Mouse (Mus musculus): ENCODE measurements at regions not wholly inside any gene's neighbourhood (a gene's known extent, or its start where the extent isn't known, plus 50 kb on each side); places are given as distances from the start of the nearest gene placed in this dataset.

GRCm38 (mm10) chr10:19195676-19196075 is 160.7 kb upstream of the Olig3 start:
- Histone ChIP-seq H3K4me1 (ENCODE audit: control insufficient read depth, insufficient read depth, low read length) (no peaks in the 10 kb centered on the region), H3K4me2 (ENCODE audit: low read depth) (no peak overlapping the region), H3K27me3 (ENCODE audit: control insufficient read depth, insufficient read depth, low read length) (no peaks in the 10 kb centered on the region), H3K9me3 (ENCODE audit: control insufficient read depth, low read length) (no peaks in the 10 kb centered on the region), H3K9ac (ENCODE audit: low read length) (no peak overlapping the region), H3K4me3 (ENCODE audit: low read depth, low read length) (no peak overlapping the region), H3K36me3 (ENCODE audit: control insufficient read depth, insufficient read depth, low read length) (no peaks in the 10 kb centered on the region), H3K27ac (ENCODE audit: low read depth, low read length) (no peak overlapping the region)
- DNase-seq (ENCODE audit: low spot score) (no peak), ATAC-seq (ENCODE audit: insufficient read depth, low FRiP score, low TSS enrichment) (no peak)
- WGBS: 76% methylated on average over 7 of the region's 7 CpGs

- 98% methylated on average over 3 of the region's 3 CpGs for WGBS
- Histone ChIP-seq H3K4me2 (ENCODE audit: low read depth) (no peak overlapping the region), H3K27ac (ENCODE audit: low read depth, low read length) (no peak overlapping the region), H3K9me3 (ENCODE audit: control insufficient read depth, low read length) (no peaks in the 10 kb centered on the region), H3K4me3 (ENCODE audit: low read depth, low read length) (no peak overlapping the region), H3K9ac (ENCODE audit: low read length) (no peak overlapping the region), H3K27me3 (ENCODE audit: control insufficient read depth, insufficient read depth, low read length) (no peaks in the 10 kb centered on the region), H3K36me3 (ENCODE audit: control insufficient read depth, insufficient read depth, low read length) (no peaks in the 10 kb centered on the region), H3K4me1 (ENCODE audit: control insufficient read depth, insufficient read depth, low read length) (no peaks in the 10 kb centered on the region)
- ATAC-seq (ENCODE audit: insufficient read depth, low FRiP score, low TSS enrichment): no peak
- DNase-seq (ENCODE audit: low spot score): no peak
Measured at GRCm38 (mm10) chr10:19194646-19195045, 161.7 kb upstream of the Olig3 start.

GRCm38 (mm10) chr10:19192971-19193758 is 163.2 kb upstream of the Olig3 start:
- H3K36me3 ChIP-seq (ENCODE audit: control insufficient read depth, insufficient read depth, low read length): no peaks in the 10 kb centered on the region
- no peak overlapping the region for H3K27ac ChIP-seq (ENCODE audit: low read depth, low read length)
- H3K4me3 ChIP-seq (ENCODE audit: low read depth, low read length): no peak overlapping the region
- H3K27me3 ChIP-seq (ENCODE audit: control insufficient read depth, insufficient read depth, low read length): no peaks in the 10 kb centered on the region
- H3K4me2 ChIP-seq (ENCODE audit: low read depth): no peak overlapping the region
- H3K9ac ChIP-seq (ENCODE audit: low read length): no peak overlapping the region
- ATAC-seq (ENCODE audit: insufficient read depth, low FRiP score, low TSS enrichment): no peak
- no peaks in the 10 kb centered on the region for H3K4me1 ChIP-seq (ENCODE audit: control insufficient read depth, insufficient read depth, low read length)
- 82% methylated on average over 5 of the region's 5 CpGs for WGBS
- DNase-seq (ENCODE audit: low spot score): no peak
- no peaks in the 10 kb centered on the region for H3K9me3 ChIP-seq (ENCODE audit: control insufficient read depth, low read length)

- Histone ChIP-seq H3K36me3 (ENCODE audit: control insufficient read depth, insufficient read depth, low read length) (no peaks in the 10 kb centered on the region), H3K4me2 (ENCODE audit: low read depth) (no peak overlapping the region), H3K27me3 (ENCODE audit: control insufficient read depth, insufficient read depth, low read length) (no peaks in the 10 kb centered on the region), H3K4me1 (ENCODE audit: control insufficient read depth, insufficient read depth, low read length) (no peaks in the 10 kb centered on the region), H3K9me3 (ENCODE audit: control insufficient read depth, low read length) (no peaks in the 10 kb centered on the region), H3K4me3 (ENCODE audit: low read depth, low read length) (no peak overlapping the region), H3K27ac (ENCODE audit: low read depth, low read length) (no peak overlapping the region), H3K9ac (ENCODE audit: low read length) (no peak overlapping the region)
- DNase-seq (ENCODE audit: low spot score) (no peak), ATAC-seq (ENCODE audit: insufficient read depth, low FRiP score, low TSS enrichment) (no peak)
- WGBS: 27% methylated on average over 1 of the region's 1 CpGs
Measured at GRCm38 (mm10) chr10:19192221-19192620, 164.1 kb upstream of the Olig3 start.

GRCm38 (mm10) chr10:19188082-19188742 is 168.1 kb upstream of the Olig3 start:
- H3K4me3 ChIP-seq (ENCODE audit: low read depth, low read length): no peak overlapping the region
- H3K36me3 ChIP-seq (ENCODE audit: control insufficient read depth, insufficient read depth, low read length): no peaks in the 10 kb centered on the region
- no peaks in the 10 kb centered on the region for H3K4me1 ChIP-seq (ENCODE audit: control insufficient read depth, insufficient read depth, low read length)
- no peaks in the 10 kb centered on the region for H3K27me3 ChIP-seq (ENCODE audit: control insufficient read depth, insufficient read depth, low read length)
- no peak overlapping the region for H3K27ac ChIP-seq (ENCODE audit: low read depth, low read length)
- DNase-seq (ENCODE audit: low spot score) (peak; percentile 33), ATAC-seq (ENCODE audit: insufficient read depth, low FRiP score, low TSS enrichment) (no peak)
- peak overlapping the region; percentile 28; the same call in 1 of the 2 replicates for H3K9ac ChIP-seq (ENCODE audit: low read length)
- no peaks in the 10 kb centered on the region for H3K9me3 ChIP-seq (ENCODE audit: control insufficient read depth, low read length)
- peak overlapping the region; percentile 14 for H3K4me2 ChIP-seq (ENCODE audit: low read depth)
- 24% methylated on average over 13 of the region's 13 CpGs for WGBS

GRCm38 (mm10) chr10:19187716-19188081 is 168.6 kb upstream of the Olig3 start:
- Histone ChIP-seq H3K4me2 (ENCODE audit: low read depth) (no peak overlapping the region), H3K9me3 (ENCODE audit: control insufficient read depth, low read length) (no peaks in the 10 kb centered on the region), H3K27me3 (ENCODE audit: control insufficient read depth, insufficient read depth, low read length) (no peaks in the 10 kb centered on the region), H3K9ac (ENCODE audit: low read length) (no peak overlapping the region), H3K4me1 (ENCODE audit: control insufficient read depth, insufficient read depth, low read length) (no peaks in the 10 kb centered on the region), H3K36me3 (ENCODE audit: control insufficient read depth, insufficient read depth, low read length) (no peaks in the 10 kb centered on the region), H3K27ac (ENCODE audit: low read depth, low read length) (no peak overlapping the region), H3K4me3 (ENCODE audit: low read depth, low read length) (no peak overlapping the region)
- 47% methylated on average over 4 of the region's 4 CpGs for WGBS
- ATAC-seq (ENCODE audit: insufficient read depth, low FRiP score, low TSS enrichment) (no peak), DNase-seq (ENCODE audit: low spot score) (no peak)

GRCm38 (mm10) chr10:19187084-19187615 is 169.2 kb upstream of the Olig3 start:
- H3K4me2 ChIP-seq (ENCODE audit: low read depth): no peak overlapping the region
- no peak for ATAC-seq (ENCODE audit: insufficient read depth, low FRiP score, low TSS enrichment)
- H3K4me1 ChIP-seq (ENCODE audit: control insufficient read depth, insufficient read depth, low read length): no peaks in the 10 kb centered on the region
- no peak overlapping the region for H3K27ac ChIP-seq (ENCODE audit: low read depth, low read length)
- DNase-seq (ENCODE audit: low spot score): no peak
- H3K36me3 ChIP-seq (ENCODE audit: control insufficient read depth, insufficient read depth, low read length): no peaks in the 10 kb centered on the region
- no peaks in the 10 kb centered on the region for H3K9me3 ChIP-seq (ENCODE audit: control insufficient read depth, low read length)
- H3K4me3 ChIP-seq (ENCODE audit: low read depth, low read length): no peak overlapping the region
- H3K27me3 ChIP-seq (ENCODE audit: control insufficient read depth, insufficient read depth, low read length): no peaks in the 10 kb centered on the region
- H3K9ac ChIP-seq (ENCODE audit: low read length): no peak overlapping the region
- WGBS: 98% methylated on average over 2 of the region's 2 CpGs

- Histone ChIP-seq H3K4me3 (ENCODE audit: low read depth, low read length) (peak overlapping the region; percentile 13; the same call in 1 of the 2 replicates), H3K27ac (ENCODE audit: low read depth, low read length) (no peak overlapping the region), H3K4me1 (ENCODE audit: control insufficient read depth, insufficient read depth, low read length) (no peaks in the 10 kb centered on the region), H3K9me3 (ENCODE audit: control insufficient read depth, low read length) (no peaks in the 10 kb centered on the region), H3K36me3 (ENCODE audit: control insufficient read depth, insufficient read depth, low read length) (no peaks in the 10 kb centered on the region), H3K27me3 (ENCODE audit: control insufficient read depth, insufficient read depth, low read length) (no peaks in the 10 kb centered on the region), H3K4me2 (ENCODE audit: low read depth) (peak overlapping the region; percentile 44), H3K9ac (ENCODE audit: low read length) (peak overlapping the region; percentile 31)
- peak; percentile 50 for DNase-seq (ENCODE audit: low spot score)
- ATAC-seq (ENCODE audit: insufficient read depth, low FRiP score, low TSS enrichment): peak; percentile 70; the same call in 1 of the 2 replicates
- WGBS: 16% methylated on average over 18 of the region's 18 CpGs
Measured at GRCm38 (mm10) chr10:19185790-19186581, 170.3 kb upstream of the Olig3 start.
